Mouse (Mus musculus): Measurements from ENCODE around the gene Adamtsl2. TPM values are rescaled to one million over a fixed set of nuclear protein-coding genes. Genes with fewer than 3 reads are reported as not detected.

Adamtsl2 gene
- total RNA-seq, 2 experiments from 2014 or later, result 15.5 to 21.8 TPM

DNA sequence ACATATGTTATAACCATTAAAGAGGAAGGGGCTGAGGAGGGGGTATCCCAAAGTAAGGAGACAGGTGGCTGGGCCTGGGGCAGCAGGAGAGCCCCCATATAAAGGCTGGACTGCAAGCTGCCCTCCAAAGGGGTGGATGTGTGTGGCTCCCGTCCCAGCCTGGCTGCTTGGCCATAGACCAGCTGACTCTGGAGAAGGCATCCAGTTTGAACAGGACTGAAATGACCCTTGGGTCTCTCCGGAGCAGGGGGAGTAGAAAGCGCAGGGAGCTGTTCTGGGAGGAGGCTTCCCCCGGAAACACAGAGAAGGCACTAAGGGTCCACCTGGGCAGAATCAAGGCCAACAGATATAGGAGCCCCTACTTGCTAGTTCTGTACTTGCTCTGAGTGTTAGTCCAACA is 4.4 kb upstream of the Adamtsl2 start:
- DNase-seq (ENCODE audit: low spot score in 2 of 2), result no peak

DNA sequence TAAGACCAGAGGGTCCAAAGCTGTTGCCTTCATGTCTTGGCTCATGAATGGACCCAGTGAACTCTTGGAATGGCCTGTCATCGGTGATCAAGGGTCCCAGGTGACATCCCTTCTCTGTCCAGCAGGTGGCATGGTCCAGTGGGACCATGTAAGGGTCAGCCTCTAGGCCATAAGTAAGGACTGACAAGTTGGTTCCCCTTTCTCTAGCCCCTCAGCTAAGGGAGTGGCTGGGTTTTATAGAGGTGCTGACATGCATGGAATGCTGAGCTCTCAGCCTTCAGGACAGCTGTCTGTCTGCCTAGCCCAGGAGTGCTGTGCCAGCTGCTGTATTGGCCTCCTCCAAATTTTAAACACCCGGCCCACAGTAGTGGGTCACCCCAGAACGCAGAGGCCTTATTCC is 3.7 kb upstream of the Adamtsl2 start:
- DNase-seq (ENCODE audit: low spot score in 2 of 2), result no peak

DNA sequence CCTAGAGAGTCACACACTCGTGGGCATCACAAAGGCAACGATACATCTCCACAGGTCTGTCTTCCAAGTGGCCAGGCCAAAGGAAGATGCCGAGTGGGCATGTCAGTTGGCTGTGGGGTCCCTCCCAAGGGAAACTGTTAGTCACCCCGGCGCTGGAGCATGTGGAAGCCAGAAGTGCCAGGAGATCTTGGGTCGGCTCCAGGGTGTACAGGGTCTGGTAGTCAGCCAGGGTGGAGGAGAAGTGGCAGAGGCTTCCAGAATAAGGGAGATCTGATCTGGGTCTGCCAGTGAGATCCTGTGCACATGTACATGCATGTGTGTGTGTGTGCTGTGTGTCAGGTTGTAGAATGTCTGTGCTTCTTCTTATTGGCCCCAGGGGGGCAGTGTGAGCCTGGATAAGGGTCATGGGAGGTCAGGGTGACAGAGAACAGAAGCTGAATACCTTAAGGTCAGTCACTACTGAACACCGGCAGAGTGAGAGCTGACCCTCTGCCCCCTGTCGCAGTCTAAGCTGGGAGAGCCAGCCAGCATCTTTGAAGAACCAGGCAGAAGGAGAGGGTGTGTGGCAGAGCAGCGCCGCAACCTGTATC is 1.4 kb upstream of the Adamtsl2 start:
- DNase-seq (ENCODE audit: low spot score in 2 of 2), result no peak

DNA sequence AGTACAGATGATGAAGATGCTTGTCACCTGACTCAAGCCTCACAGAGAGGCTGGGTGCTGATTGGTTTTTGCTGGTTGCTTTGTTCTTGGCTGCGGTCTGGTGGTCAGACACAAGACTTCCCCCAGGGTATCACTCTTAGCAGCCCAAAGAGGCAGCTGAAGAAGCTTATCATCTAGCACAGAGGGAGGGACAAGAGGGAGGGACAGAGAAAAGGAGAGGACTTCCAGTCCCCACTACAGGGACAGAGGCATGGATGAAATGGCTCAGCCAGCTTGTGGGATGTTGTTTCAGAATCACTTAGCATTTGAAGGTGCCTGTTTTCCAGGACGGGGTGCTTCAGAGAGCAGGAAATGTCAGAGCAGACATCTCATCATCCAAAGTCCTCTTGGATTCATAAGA is 867 bp upstream of the Adamtsl2 start:
- DNase-seq (ENCODE audit: low spot score in 2 of 2), result no peak

DNA sequence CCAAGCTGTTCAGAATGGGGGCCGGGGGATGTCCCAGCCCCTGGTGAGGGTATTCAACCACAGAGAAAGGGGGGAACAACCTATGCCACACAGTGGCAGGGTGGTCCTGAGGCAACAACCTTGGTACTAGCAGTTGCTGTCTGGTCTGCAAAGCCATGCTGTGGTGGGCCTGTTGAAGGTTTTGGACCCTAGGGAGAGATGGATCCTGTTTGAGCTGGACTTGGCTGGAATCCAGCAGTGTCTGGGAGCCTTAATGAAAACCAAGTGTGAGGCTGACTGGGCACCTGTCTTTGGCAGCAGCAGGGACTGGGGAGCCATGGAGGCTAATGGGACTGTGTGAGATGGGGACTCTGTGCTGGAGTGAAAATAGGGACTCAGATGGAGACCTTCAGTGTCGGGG is 470 bp downstream of the Adamtsl2 start:
- DNase-seq (ENCODE audit: low spot score in 2 of 2), result no peak

DNA sequence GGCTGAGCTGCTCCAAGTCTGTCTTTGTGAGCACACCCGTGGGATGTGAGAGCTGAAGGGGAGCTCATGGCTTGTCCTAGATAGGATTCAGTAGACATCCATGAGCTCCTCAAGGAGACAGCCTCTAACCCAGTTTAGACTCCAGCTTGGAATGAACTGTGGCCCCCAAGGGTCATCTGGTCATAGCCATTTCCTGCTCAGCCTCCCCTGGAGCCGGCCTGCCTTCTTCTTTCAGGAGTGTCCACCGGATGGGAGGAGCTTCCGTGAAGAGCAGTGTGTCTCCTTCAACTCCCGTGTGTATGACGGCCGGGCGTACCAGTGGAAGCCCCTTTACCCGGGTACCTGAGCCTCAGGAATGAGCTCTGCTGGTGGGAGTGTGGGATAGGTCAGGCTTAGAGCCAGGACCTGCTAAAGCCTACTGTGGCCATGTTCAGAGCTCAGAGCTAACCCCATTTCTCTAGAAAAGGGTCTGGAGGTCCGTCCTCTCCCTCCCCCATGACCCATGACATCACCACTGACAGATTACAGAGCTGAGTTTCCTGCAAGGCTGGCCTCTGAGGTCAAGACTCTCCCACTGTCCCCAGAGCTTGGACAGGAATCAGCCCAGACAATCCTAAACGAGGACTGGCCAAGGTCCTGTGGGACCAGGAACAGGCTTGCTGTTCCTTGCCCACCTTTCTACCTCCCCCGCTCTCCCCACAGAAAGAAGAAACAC is 4.7 kb downstream of the Adamtsl2 start:
- DNase-seq (ENCODE audit: low spot score in 2 of 2), result no peak

DNA sequence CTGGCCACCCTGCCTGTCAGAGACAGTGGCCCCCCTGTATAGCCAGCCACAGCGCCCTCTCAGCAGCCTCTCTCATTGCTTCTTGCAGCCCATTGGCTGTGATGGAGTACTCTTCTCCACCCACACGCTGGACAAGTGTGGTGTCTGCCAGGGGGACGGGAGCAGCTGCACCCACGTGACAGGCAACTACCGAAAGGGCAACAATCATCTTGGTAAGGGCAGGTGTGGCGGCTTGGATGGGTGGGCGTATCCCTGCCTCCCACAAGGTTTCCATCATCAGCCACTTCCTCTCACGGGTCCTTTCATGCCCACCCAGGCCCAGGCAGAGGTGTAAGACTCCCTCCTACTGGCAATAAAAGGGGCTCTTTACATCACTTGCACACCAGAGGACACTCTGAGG is 5.8 kb downstream of the Adamtsl2 start:
- DNase-seq (ENCODE audit: low spot score in 2 of 2), result no peak

DNA sequence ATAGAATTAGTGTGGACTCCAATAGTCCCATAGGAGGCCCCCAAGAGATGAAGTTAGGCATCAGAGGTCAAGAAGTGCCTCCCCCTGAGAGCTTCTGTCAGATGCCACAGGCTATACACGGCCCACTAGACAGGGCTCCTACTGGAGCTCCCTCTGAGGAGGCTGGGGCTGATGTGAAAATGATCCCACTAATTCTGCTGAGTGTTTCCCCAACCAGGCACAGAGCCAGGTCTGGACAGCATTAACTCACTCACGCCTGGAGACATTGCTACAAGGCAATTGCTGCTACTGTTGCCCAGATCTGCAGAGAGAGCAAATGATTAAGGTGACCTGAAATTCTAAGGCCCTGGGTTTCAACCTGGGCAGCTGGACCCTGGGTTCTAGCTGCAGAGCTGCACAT is 6.6 kb downstream of the Adamtsl2 start:
- no peak for DNase-seq (ENCODE audit: low spot score in 2 of 2)

DNA sequence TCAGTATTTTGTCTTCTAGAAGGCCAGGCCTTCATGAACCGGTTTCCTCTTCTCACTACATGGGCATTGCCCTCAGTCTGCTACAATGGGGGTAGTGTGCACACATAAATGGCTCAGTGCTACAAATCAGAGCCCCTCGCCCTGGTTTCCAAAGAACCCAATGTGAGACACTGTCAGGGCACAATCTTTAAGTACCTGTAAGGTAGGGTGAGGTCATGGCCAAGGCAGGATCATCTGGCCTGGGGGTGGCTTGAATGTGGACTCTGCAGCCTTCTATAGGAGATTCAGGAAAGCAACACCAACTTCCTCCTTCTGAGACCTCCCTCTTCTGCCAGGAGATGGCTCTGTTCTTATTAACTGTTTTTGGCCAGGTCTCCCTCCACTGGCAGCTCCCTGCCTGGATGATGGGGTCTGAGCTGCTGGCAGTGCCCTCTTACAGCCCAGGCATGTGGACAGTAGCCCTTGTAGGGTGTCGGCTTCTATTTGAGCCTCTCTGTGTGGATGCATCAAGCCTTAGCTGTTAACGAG is 7.4 kb downstream of the Adamtsl2 start:
- DNase-seq (ENCODE audit: low spot score in 2 of 2), result no peak

DNA sequence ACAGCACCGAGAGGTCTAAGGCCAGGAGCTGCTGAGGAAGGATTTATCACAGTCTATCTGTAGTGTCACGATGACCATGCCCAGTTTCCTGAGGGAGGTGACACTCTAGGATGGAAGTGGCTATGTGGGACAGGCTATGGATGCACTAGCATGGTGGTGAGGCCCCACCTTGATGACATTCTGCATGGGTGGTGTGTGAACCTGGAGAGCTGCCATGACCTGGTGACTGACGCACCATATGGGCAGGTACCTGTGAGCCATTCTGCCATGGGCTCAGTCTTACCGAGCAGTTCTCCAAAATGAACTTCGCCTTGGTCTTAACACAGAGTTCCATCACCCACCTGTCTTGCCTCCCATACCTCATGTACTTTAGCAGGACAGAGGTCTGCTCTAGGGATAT is 8.4 kb downstream of the Adamtsl2 start:
- DNase-seq (ENCODE audit: low spot score in 2 of 2), result no peak

DNA sequence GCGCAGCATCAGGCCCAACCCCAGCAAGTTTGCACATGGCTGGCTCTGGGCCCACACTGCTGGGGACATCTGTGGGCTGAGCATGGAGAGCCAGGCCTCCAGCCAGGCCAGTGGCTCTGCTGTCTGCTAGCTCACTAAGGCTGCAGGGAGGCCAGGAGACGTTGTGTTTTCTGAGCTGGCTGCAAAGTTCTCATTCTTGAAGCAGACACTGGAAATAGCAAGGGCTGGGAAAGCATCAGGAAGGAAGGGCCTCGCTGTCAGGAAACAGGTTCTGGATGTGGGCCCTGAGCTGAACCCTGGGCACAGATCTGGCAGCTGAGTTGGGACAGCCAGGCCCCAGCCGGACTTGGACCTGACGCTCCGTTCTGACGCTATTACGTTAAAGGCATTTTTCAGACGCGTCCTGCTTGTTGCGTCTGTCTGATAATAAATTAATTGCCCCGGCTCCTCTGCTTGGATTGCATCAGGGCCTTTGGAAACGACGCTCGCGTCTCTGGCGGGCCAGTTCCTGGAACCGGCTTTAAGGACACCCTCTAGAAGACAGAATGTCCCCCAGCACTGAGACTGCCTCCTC is 9.0 kb downstream of the Adamtsl2 start:
- DNase-seq (ENCODE audit: low spot score in 2 of 2), result no peak

DNA sequence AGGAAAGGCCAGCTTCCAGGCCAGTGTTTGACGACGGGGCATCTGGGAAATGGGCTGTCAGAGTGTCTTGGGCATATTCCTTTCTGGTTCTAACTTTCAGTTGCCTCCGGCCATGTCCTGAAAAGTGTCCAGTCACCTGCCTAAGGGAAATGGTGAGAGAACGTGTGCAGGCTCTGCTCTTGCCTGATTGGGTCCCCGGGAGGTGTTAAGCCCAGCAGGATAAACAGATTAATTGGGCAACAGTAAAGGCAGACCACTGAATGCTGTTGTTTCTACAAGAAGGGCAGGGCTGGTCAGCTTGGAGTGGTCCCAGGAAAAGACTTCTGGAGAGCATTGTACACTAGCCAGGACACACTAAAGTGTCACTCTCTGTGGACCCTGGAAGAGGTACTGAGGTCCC is 9.5 kb downstream of the Adamtsl2 start:
- no peak for DNase-seq (ENCODE audit: low spot score in 2 of 2)

DNA sequence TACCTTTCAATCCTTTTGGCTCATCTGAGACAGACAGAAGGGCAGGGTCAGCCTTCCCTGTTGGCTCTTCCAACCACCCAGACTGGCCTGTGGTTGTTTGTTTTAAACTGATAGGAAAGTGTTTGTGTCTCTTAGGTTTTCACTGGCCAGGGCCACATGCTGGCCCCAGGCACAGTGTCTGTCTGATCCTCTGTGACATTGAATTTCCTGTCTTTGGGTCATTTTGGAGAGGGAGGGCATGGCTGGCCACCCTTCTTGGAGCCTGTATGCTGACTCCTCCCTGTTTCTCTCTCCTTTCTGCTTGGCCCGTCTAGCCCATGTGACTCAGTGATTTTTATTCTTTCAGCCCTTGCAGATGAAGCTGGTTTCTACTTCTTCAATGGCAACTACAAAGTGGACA is 10.1 kb downstream of the Adamtsl2 start:
- DNase-seq (ENCODE audit: low spot score in 2 of 2), result no peak

DNA sequence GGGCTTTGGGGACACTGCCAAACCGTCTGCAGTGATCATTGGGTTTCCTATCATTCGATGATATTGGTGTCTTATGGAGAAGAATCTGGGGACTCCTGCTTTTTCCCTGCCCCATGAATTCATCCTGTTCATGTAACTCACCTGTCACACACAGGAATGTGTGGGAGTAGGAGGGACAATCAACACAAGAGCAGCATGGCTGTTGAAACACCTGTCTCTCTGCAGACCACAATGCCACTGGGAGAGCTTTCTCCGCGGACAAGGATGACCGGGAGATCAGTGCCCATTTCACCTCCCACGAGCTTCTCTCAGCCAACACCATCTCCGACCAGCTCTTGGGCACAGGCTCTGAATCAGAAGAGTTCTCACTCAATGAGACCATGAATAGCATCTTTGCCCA is 16.0 kb downstream of the Adamtsl2 start:
- no peak for DNase-seq (ENCODE audit: low spot score in 2 of 2)

DNA sequence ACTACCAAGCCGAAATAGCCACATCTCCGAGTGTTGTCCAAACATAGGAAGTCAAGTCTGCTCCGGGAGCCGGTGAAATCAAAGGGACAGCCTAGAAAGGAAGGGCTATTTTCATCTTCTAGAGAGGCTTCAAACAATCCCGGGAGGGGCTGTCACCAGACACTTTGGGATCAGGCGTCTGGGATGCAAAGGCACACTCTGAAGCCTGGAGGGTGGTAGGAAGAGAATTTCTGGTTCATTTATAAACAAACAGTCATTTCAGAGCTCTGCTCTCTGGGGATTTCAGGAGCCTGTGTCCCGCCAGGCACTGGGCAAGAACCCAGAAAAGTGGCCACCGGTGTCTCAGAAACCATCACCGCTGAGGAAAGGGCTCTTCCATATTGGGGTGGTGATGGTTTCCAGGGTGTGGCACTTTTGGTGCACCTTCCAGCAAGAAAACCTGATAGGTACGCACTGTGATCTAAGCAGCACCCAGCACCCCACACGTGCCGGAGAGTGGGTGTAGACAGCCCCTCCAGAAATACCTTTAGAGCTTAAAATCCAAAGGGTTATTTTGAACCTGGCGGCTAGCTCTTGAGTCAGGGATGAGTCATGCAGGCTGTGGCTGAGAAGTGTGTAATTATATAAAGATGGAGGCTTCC is 17.3 kb downstream of the Adamtsl2 start:
- DNase-seq (ENCODE audit: low spot score in 2 of 2), result peak; percentile 59 to 73

DNA sequence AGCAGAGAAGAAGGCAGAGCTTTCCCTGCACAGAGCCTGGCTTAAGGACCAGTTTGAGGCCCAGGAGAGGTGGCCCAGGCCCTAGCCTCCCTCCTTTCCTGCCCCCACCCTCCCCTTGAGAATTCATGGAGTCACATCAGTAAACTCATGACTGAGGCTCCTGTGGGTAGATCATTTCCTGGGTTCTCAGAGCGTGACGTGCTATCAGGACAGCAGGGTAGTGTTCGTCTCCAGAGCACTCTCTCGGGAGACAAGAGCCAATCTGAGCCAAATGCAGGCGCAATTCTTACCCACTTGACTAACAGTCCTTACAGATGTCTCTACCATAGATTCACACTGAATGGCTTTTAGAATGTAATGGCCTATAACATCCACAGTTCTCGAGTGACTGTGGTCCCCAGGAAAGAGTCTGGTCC is 18.1 kb downstream of the Adamtsl2 start:
- DNase-seq (ENCODE audit: low spot score in 2 of 2), result no peak

DNA sequence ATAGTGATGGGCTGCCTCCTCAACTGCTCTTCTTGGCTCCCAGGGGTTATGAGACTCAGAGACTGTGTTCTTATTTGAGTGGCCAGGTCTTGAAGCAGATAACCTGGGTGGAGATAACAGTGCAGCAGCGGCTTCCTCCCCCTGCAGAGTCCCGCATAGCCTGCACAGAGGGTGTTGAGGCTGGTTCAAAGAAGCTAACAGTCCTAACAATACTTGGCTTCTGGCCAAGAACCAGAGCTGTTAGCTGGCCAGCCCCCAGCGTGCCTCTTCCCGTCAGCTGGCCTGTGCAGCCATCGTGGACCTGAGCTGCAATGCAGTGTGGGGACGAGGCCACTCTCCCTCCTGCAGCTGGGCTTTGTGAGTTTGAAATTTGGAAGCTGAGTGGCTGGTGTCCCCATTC is 18.6 kb downstream of the Adamtsl2 start:
- no peak for DNase-seq (ENCODE audit: low spot score in 2 of 2)

DNA sequence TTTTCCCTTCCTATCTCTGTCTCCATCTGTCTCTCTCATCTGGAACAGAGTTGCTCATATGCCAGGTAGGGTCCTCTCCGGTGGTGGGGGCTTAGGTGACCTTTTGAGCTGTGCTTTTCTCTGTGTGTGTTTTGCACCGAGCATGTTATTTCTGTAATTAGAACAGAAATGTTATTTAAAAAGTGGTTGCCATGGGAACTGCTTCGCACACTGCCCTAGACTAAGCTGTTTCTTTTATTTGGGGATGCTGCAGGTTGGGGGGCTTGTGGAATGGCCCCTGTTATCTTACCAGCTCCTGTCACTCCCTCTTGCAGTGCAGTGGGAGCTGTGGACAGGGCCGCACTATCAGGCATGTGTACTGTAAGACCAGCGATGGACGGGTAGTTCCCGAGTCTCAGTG is 24.4 kb downstream of the Adamtsl2 start:
- peak in 1 of 2 experiments; percentile 33 for DNase-seq (ENCODE audit: low spot score in 2 of 2)

DNA sequence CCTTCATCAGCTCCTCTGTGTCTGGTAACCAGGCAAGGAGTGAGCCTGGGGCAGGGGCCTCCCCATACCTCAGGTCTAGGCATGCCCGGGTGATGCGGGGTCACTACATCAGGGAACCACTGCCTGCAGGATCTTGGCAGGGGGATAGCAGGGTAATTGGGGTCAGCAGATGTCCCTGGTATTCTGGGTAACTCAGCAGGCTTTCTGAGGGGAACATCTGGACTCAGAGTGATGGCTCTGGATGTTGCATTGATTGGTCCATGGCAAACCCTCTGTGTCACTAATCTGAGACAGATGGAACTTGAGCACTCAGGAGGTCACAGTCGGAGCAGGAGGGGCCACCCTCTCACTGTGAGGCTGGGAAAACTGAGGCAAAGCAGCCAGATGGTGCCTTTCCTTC is 27.6 kb downstream of the Adamtsl2 start:
- no peak for DNase-seq (ENCODE audit: low spot score in 2 of 2)

DNA sequence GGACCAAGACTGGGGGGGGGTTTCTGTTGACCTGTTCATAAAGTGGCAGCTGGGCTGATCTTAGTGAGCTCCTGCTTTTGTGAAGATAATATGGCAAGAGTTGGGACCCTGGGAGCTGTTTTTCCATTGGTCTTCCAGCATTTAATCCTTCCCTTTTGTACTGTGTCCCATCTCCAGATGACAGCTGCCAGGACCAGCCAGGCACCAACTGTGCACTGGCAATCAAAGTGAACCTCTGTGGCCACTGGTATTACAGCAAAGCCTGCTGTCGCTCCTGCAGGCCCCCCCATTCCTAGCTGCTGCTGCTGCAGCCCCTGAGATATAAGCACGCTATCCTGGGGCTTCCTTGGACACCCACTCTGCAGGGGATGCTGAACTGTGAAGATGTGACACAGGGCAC is 29.0 kb downstream of the Adamtsl2 start:
- DNase-seq (ENCODE audit: low spot score in 2 of 2), result no peak

DNA sequence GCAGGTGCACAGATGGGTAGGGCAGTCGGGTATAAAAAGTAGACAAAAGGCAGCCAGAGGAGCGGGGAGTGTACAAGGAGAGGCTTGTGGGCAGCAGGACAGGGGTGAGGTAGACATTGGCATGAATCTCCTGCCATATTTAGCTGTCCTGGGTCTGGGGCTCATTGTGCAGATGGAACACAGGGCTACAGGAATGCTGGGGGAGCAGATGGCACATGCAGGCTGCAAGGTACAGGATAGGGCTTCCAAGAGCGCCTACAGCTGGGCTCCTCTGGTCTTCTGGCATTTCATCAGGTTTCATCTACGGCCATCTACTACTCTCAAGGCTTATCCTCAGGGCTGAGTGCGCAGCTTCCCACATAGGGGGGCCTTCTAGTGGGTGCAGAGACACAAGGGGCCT is 29.9 kb downstream of the Adamtsl2 start:
- DNase-seq (ENCODE audit: low spot score in 2 of 2), result no peak

DNA sequence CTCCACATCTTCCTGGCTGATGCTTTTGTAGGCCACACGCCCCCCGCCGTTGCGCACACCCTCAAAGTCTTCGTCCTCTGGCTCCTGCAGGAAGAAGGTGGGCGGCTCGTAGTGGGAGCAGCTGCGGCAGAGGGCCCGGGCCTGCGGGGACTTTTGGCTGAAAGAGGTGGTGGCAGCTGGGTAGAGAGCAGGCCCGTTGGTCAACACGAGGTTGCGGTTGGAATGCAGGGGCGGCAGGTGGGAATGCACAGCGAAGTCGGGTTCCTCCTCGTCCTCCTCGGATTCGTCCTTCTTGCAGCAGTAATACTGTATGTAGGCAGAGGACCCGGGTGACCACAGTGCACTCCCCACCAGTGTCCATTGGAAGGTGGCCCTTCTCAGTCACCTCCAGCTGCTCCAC is 33.4 kb downstream of the Adamtsl2 start:
- peak in 1 of 2 experiments; percentile 45 for DNase-seq (ENCODE audit: low spot score in 2 of 2)
